Mouse (Mus musculus): ENCODE measurements around the gene Tiparp. TPM values are rescaled to one million over a fixed set of nuclear protein-coding genes. Genes with fewer than 3 reads are reported as not detected.
A peak's percentile ranks its signal among the peaks of the same experiment; 100 is the strongest.

Gene Tiparp
- polyA plus RNA-seq, 1 experiment from 2014 or later = 36.2 TPM

GRCm38 (mm10) chr3:65569941-65570340 lies 41.7 kb downstream of the Tiparp start:
- no peaks in the 10 kb centered on the region for H3K9me3 ChIP-seq
- no peaks in the 10 kb centered on the region for H3K27me3 ChIP-seq (ENCODE audit: insufficient read depth, poor library complexity, severe bottlenecking)
- H3K4me3 ChIP-seq = no peak overlapping the region
- no peak for DNase-seq (ENCODE audit: low spot score)
- H3K27ac ChIP-seq = no peak overlapping the region
- peaks cover 34% of the 10 kb centered on the region for H3K4me1 ChIP-seq (replicated peaks)
- no peaks in the 10 kb centered on the region for H3K36me3 ChIP-seq

- Histone ChIP-seq H3K27me3 (ENCODE audit: insufficient read depth, poor library complexity, severe bottlenecking) (no peaks in the 10 kb centered on the region), H3K27ac (no peak overlapping the region), H3K9me3 (no peaks in the 10 kb centered on the region), H3K4me3 (no peak overlapping the region), H3K36me3 (no peaks in the 10 kb centered on the region), H3K4me1 (replicated peaks) (peaks cover 22% of the 10 kb centered on the region)
- 46% methylated on average over 3 of the region's 3 CpGs for WGBS
- DNase-seq (ENCODE audit: low spot score) = no peak
These were observed 45.3 kb downstream of the Tiparp start for GRCm38 (mm10) chr3:65573516-65573915.

DNA sequence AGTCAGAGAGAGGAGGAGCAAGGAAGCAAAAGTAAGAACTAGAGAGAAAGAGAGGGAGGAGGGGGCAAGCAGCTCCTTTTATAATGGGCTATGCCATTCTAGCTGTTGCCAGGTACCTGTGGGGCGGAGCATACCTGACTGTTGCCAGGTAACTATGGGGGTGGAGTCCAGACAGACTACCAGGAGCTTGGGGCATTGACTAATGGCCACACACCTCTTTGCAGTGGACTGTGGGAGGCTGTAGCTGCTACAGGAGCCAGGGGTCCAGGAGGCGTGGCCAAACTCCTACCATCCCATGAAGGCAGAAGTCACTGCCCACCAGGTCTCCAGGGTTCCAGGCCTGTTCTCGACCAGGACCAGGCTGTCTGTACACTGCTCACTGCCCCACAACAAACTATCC lies 49.4 kb downstream of the Tiparp start:
- 84% methylated on average over 3 of the region's 3 CpGs for WGBS

GRCm38 (mm10) chr3:65579260-65579921 lies 51.2 kb downstream of the Tiparp start:
- DNase-seq (ENCODE audit: low spot score) = no peak
- Histone ChIP-seq H3K9me3 (no peaks in the 10 kb centered on the region), H3K4me1 (replicated peaks) (peaks cover 10% of the 10 kb centered on the region; the same call in 1 of the 2 replicates), H3K36me3 (no peaks in the 10 kb centered on the region), H3K27ac (peak overlapping the region; percentile 8; the same call in 1 of the 2 replicates), H3K4me3 (no peak overlapping the region), H3K27me3 (ENCODE audit: insufficient read depth, poor library complexity, severe bottlenecking) (no peaks in the 10 kb centered on the region)
- 62% methylated on average over 12 of the region's 12 CpGs for WGBS

More for the DNA sequence above, 49.4 kb downstream of the Tiparp start:
- no peak for DNase-seq (ENCODE audit: low spot score)
- Histone ChIP-seq H3K36me3 (no peaks in the 10 kb centered on the region), H3K4me1 (replicated peaks) (peaks cover 14% of the 10 kb centered on the region; the same call in 1 of the 2 replicates), H3K4me3 (no peak overlapping the region), H3K27ac (no peak overlapping the region), H3K27me3 (ENCODE audit: insufficient read depth, poor library complexity, severe bottlenecking) (no peaks in the 10 kb centered on the region), H3K9me3 (no peaks in the 10 kb centered on the region)

DNA sequence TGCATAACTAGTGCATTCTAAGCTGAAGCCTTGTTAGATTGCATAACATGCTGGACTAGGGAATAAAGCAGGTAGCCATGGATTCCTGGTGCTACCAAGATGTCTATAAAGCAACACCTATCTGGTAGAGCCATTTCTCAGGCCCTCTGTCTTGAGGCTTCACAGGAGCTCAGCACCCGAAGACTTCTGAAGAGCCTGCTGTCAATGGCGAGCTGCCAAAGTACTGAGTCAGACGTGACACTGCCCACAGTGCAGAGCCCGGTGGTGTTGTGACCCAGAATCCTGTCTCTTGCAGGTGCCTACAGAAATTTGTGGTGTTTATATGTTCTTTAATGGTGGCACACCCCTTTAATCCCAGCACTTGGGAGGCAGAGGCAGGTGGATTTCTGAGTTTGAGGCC lies 53.4 kb downstream of the Tiparp start:
- WGBS = 91% methylated on average over 4 of the region's 4 CpGs
- no peaks in the 10 kb centered on the region for H3K9me3 ChIP-seq
- H3K4me3 ChIP-seq = no peak overlapping the region
- no peak overlapping the region for H3K27ac ChIP-seq
- no peak for DNase-seq (ENCODE audit: low spot score)
- H3K4me1 ChIP-seq (replicated peaks) = peaks cover 31% of the 10 kb centered on the region
- H3K27me3 ChIP-seq (ENCODE audit: insufficient read depth, poor library complexity, severe bottlenecking) = no peaks in the 10 kb centered on the region
- H3K36me3 ChIP-seq = no peaks in the 10 kb centered on the region

DNA sequence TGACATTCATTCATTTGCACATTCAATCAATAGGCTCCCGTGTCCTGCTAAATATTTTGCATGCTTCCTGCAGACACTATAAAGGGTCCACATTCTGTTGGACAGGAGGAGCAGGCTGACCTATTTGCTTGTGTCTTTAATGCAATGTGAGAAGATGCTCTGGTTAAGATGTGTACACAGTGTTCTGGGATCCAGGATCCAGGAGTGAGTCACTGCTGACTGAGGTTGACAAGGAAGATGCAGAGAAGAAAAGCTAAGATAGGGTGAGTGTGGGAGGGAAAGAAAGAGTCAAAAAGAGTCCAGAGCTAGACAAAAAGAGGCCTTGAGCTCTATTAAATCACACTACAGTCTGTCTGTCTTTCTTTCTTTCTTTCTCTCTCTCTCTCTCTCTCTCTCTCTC lies 56.1 kb downstream of the Tiparp start:
- H3K4me3 ChIP-seq = no peak overlapping the region
- H3K27me3 ChIP-seq (ENCODE audit: insufficient read depth, poor library complexity, severe bottlenecking) = 0 out of 2 replicates have a peak, but pooled peaks cover 4% of the 10 kb centered on the region
- no peak for DNase-seq (ENCODE audit: low spot score)
- H3K27ac ChIP-seq = no peak overlapping the region
- H3K9me3 ChIP-seq = no peaks in the 10 kb centered on the region
- 70% methylated on average over 1 of the region's 1 CpGs for WGBS
- no peaks in the 10 kb centered on the region for H3K36me3 ChIP-seq
- peaks cover 42% of the 10 kb centered on the region for H3K4me1 ChIP-seq (replicated peaks)

DNA sequence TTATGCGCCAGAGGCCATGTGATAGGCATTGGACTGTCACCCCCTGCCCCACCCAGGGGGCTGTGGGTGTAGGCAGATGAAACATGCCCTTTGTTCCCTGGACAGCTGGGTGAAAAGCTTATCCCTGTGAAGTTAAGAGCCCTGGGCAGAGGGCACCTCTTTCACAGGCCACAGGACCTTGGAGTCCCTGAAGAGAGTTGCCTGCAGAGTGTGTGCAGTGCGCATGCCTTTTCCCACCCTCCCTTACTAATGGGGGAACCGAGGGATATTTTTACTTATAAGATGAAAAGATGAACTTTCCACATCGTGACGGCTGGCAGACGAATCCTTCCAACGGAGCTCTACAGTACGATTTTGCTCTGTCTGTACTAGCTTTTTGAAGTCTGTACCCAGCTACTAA lies 57.1 kb downstream of the Tiparp start:
- H3K27ac ChIP-seq = peak overlapping the region; percentile 45; the same call in 1 of the 2 replicates
- no peaks in the 10 kb centered on the region for H3K9me3 ChIP-seq
- 0 out of 2 replicates have a peak, but pooled peaks cover 4% of the 10 kb centered on the region for H3K27me3 ChIP-seq (ENCODE audit: insufficient read depth, poor library complexity, severe bottlenecking)
- H3K36me3 ChIP-seq = no peaks in the 10 kb centered on the region
- H3K4me3 ChIP-seq = no peak overlapping the region
- WGBS = 66% methylated on average over 8 of the region's 8 CpGs
- H3K4me1 ChIP-seq (replicated peaks) = peaks cover 35% of the 10 kb centered on the region
- peak; percentile 22 for DNase-seq (ENCODE audit: low spot score)

GRCm38 (mm10) chr3:65585823-65586482 lies 57.7 kb downstream of the Tiparp start:
- Histone ChIP-seq H3K36me3 (no peaks in the 10 kb centered on the region), H3K9me3 (no peaks in the 10 kb centered on the region), H3K27ac (peak overlapping the region; percentile 83), H3K4me1 (replicated peaks) (peaks cover 35% of the 10 kb centered on the region), H3K27me3 (ENCODE audit: insufficient read depth, poor library complexity, severe bottlenecking) (0 out of 2 replicates have a peak, but pooled peaks cover 4% of the 10 kb centered on the region), H3K4me3 (peak overlapping the region; percentile 44)
- 33% methylated on average over 16 of the region's 16 CpGs for WGBS
- no peak for DNase-seq (ENCODE audit: low spot score)

DNA sequence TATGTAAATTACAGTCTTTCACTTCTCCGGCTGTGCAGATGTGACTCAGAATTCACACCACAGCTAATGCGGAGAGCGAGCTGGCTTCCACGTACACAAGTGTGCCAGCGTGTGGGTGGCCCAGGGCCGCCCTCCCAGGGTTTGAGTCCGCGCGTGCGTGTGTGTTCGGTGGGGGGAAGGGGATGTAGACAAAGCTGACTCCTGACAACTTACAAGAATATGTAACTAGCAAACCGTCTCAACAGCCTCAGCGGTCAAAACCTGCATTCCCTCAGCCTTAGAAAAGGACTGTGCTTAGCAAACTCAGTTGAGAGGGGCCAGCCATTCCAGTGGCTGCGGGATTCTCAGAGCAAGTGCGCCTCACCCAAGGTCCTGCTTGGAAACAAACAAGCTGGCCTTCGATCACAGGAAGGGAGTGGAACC lies 58.3 kb downstream of the Tiparp start:
- 9% methylated on average over 16 of the region's 16 CpGs for WGBS
- Histone ChIP-seq H3K4me3 (peak overlapping the region; percentile 44), H3K27ac (peak overlapping the region; percentile 83), H3K36me3 (no peaks in the 10 kb centered on the region), H3K4me1 (replicated peaks) (peaks cover 35% of the 10 kb centered on the region), H3K9me3 (no peaks in the 10 kb centered on the region), H3K27me3 (ENCODE audit: insufficient read depth, poor library complexity, severe bottlenecking) (0 out of 2 replicates have a peak, but pooled peaks cover 4% of the 10 kb centered on the region)
- peak; percentile 60 for DNase-seq (ENCODE audit: low spot score)

- H3K9me3 ChIP-seq = no peaks in the 10 kb centered on the region
- H3K27me3 ChIP-seq (ENCODE audit: insufficient read depth, poor library complexity, severe bottlenecking) = 0 out of 2 replicates have a peak, but pooled peaks cover 4% of the 10 kb centered on the region
- H3K4me1 ChIP-seq (replicated peaks) = peaks cover 35% of the 10 kb centered on the region
- peak overlapping the region; percentile 83; the same call in 1 of the 2 replicates for H3K27ac ChIP-seq
- peak overlapping the region; percentile 44 for H3K4me3 ChIP-seq
- 58% methylated on average over 2 of the region's 2 CpGs for WGBS
- DNase-seq (ENCODE audit: low spot score) = no peak
- no peaks in the 10 kb centered on the region for H3K36me3 ChIP-seq
These were observed 58.8 kb downstream of the Tiparp start for GRCm38 (mm10) chr3:65586966-65587365.

- no peak overlapping the region for H3K27ac ChIP-seq
- no peaks in the 10 kb centered on the region for H3K9me3 ChIP-seq
- H3K27me3 ChIP-seq (ENCODE audit: insufficient read depth, poor library complexity, severe bottlenecking) = 0 out of 2 replicates have a peak, but pooled peaks cover 4% of the 10 kb centered on the region
- WGBS = 74% methylated on average over 3 of the region's 3 CpGs
- no peak overlapping the region for H3K4me3 ChIP-seq
- DNase-seq (ENCODE audit: low spot score) = no peak
- H3K4me1 ChIP-seq (replicated peaks) = peaks cover 35% of the 10 kb centered on the region
- no peaks in the 10 kb centered on the region for H3K36me3 ChIP-seq
These were observed 60.2 kb downstream of the Tiparp start for GRCm38 (mm10) chr3:65588424-65588823.

DNA sequence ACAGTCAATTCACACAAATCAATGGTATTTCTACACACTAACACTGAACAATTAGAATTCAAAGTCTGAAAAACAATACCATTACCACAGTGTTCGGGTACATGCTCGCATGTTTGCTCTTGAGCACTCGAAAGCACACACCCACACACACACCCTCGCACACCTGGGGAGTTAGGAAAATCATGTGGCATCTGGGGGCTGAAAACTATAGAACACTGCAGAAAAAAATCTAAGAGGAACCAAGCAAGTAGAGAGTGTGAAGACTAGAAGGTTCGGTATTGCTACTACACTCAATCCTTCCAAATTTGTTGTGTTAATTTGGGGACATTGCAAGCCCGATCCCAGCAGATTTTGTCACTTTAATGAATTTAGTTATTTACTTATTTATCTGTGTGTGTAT lies 64.6 kb downstream of the Tiparp start:
- Histone ChIP-seq H3K9me3 (no peaks in the 10 kb centered on the region), H3K4me3 (no peak overlapping the region), H3K27ac (no peak overlapping the region), H3K27me3 (ENCODE audit: insufficient read depth, poor library complexity, severe bottlenecking) (0 out of 2 replicates have a peak, but pooled peaks cover 4% of the 10 kb centered on the region), H3K36me3 (no peaks in the 10 kb centered on the region), H3K4me1 (replicated peaks) (peaks cover 5% of the 10 kb centered on the region)
- no peak for DNase-seq (ENCODE audit: low spot score)
- 94% methylated on average over 6 of the region's 6 CpGs for WGBS

DNA sequence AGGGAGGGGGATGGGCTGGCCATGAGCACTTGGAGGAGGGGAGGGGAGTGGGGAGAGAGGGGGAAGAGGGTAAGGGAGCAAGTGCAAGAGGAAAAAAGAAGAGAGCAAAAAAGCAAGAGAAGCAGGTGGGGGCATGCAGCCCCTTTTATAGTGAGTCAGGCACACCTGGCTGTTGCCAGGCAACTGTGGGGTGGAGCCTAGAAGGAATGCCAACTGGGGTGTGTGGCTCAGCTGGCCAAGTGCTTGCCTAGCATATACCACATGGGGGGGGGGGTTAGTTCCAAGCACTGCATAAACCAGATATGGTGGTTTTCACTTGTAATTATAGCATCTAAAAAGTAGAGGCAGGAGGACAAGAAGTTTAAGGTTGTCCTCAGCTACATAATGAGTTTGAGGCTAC lies 66.3 kb downstream of the Tiparp start:
- H3K36me3 ChIP-seq = no peaks in the 10 kb centered on the region
- H3K27ac ChIP-seq = no peak overlapping the region
- DNase-seq (ENCODE audit: low spot score) = no peak
- H3K27me3 ChIP-seq (ENCODE audit: insufficient read depth, poor library complexity, severe bottlenecking) = no peaks in the 10 kb centered on the region
- H3K9me3 ChIP-seq = no peaks in the 10 kb centered on the region
- H3K4me3 ChIP-seq = no peak overlapping the region
- H3K4me1 ChIP-seq (replicated peaks) = peaks cover 14% of the 10 kb centered on the region
